Mouse (Mus musculus): ENCODE measurements around the gene LTO1. TPM values are rescaled to one million over a fixed set of nuclear protein-coding genes. Genes with fewer than 3 reads are reported as not detected.

LTO1 gene
- total and polyA plus RNA-seq, 2 experiments from 2014 or later, result 18.9 to 19.2 TPM

GRCm38 (mm10) chr7:144942071-144942743 is 27.3 kb downstream of the LTO1 start:
- Histone ChIP-seq H3K4me2 (ENCODE audit: low read depth, low read length, poor library complexity, severe bottlenecking) (peak overlapping the region; percentile 93), H3K9ac (replicated peaks; ENCODE audit: low read length, poor library complexity, severe bottlenecking) (no peak overlapping the region), H3K4me1 (ENCODE audit: insufficient read depth, low read length) (peaks cover 13% of the 10 kb centered on the region), H3K9me3 (ENCODE audit: low read length) (no peaks in the 10 kb centered on the region), H3K36me3 (ENCODE audit: insufficient read depth, low read length) (no peaks in the 10 kb centered on the region), H3K27ac (ENCODE audit: low read depth, low read length) (no peak overlapping the region), H3K27me3 (ENCODE audit: insufficient read depth, low read length) (peaks cover 37% of the 10 kb centered on the region), H3K4me3 (ENCODE audit: low read depth, low read length) (peak overlapping the region; percentile 47; the same call in 1 of the 2 replicates)
- DNase-seq (ENCODE audit: low spot score) (no peak), ATAC-seq (ENCODE audit: low FRiP score) (no peak)
- WGBS, result 1% methylated on average over 35 of the region's 35 CpGs
- TF ChIP-seq CTCF (IDR thresholded peaks at IDR 0.05), result no peak

- H3K4me1 ChIP-seq (ENCODE audit: insufficient read depth, low read length), result peaks cover 13% of the 10 kb centered on the region
- TF ChIP-seq CTCF (IDR thresholded peaks at IDR 0.05), result no peak
- DNase-seq (ENCODE audit: low spot score) (no peak), ATAC-seq (ENCODE audit: low FRiP score) (no peak)
- no peak overlapping the region for H3K27ac ChIP-seq (ENCODE audit: low read depth, low read length)
- H3K4me3 ChIP-seq (ENCODE audit: low read depth, low read length), result peak overlapping the region; percentile 47
- H3K36me3 ChIP-seq (ENCODE audit: insufficient read depth, low read length), result no peaks in the 10 kb centered on the region
- under 1% methylated on average over 20 of the region's 20 CpGs for WGBS
- peaks cover 37% of the 10 kb centered on the region for H3K27me3 ChIP-seq (ENCODE audit: insufficient read depth, low read length)
- H3K9me3 ChIP-seq (ENCODE audit: low read length), result no peaks in the 10 kb centered on the region
- no peak overlapping the region for H3K9ac ChIP-seq (replicated peaks; ENCODE audit: low read length, poor library complexity, severe bottlenecking)
- H3K4me2 ChIP-seq (ENCODE audit: low read depth, low read length, poor library complexity, severe bottlenecking), result peak overlapping the region; percentile 93
Measured at GRCm38 (mm10) chr7:144942744-144943135, 27.8 kb downstream of the LTO1 start.

- Histone ChIP-seq H3K9ac (replicated peaks; ENCODE audit: low read length, poor library complexity, severe bottlenecking) (0 out of 2 replicates have a peak overlapping the region, but pooled peaks have one; percentile 19), H3K4me1 (ENCODE audit: insufficient read depth, low read length) (peaks cover 13% of the 10 kb centered on the region), H3K9me3 (ENCODE audit: low read length) (no peaks in the 10 kb centered on the region), H3K27ac (ENCODE audit: low read depth, low read length) (no peak overlapping the region), H3K36me3 (ENCODE audit: insufficient read depth, low read length) (no peaks in the 10 kb centered on the region), H3K27me3 (ENCODE audit: insufficient read depth, low read length) (peaks cover 37% of the 10 kb centered on the region), H3K4me3 (ENCODE audit: low read depth, low read length) (peak overlapping the region; percentile 47), H3K4me2 (ENCODE audit: low read depth, low read length, poor library complexity, severe bottlenecking) (peak overlapping the region; percentile 93)
- under 1% methylated on average over 45 of the region's 45 CpGs for WGBS
- DNase-seq (ENCODE audit: low spot score) (peak; percentile 79), ATAC-seq (ENCODE audit: low FRiP score) (peak; percentile 50)
- TF ChIP-seq CTCF (IDR thresholded peaks at IDR 0.05), result peak; percentile 54
Measured at GRCm38 (mm10) chr7:144943254-144943653, 28.4 kb downstream of the LTO1 start.

GRCm38 (mm10) chr7:144958509-144959395 is 43.9 kb downstream of the LTO1 start:
- 53% methylated on average over 12 of the region's 12 CpGs for WGBS

GRCm38 (mm10) chr7:144963911-144964310 is 49.0 kb downstream of the LTO1 start:
- no peak overlapping the region for H3K4me3 ChIP-seq (ENCODE audit: low read depth, low read length)
- no peaks in the 10 kb centered on the region for H3K36me3 ChIP-seq (ENCODE audit: insufficient read depth, low read length)
- H3K9ac ChIP-seq (replicated peaks; ENCODE audit: low read length, poor library complexity, severe bottlenecking), result no peak overlapping the region
- H3K27me3 ChIP-seq (ENCODE audit: insufficient read depth, low read length), result no peaks in the 10 kb centered on the region
- 100% methylated on average over 1 of the region's 1 CpGs for WGBS
- H3K4me2 ChIP-seq (ENCODE audit: low read depth, low read length, poor library complexity, severe bottlenecking), result no peak overlapping the region
- DNase-seq (ENCODE audit: low spot score) (no peak), ATAC-seq (ENCODE audit: low FRiP score) (no peak)
- TF ChIP-seq CTCF (IDR thresholded peaks at IDR 0.05), result no peak
- no peak overlapping the region for H3K27ac ChIP-seq (ENCODE audit: low read depth, low read length)
- no peaks in the 10 kb centered on the region for H3K9me3 ChIP-seq (ENCODE audit: low read length)
- no peaks in the 10 kb centered on the region for H3K4me1 ChIP-seq (ENCODE audit: insufficient read depth, low read length)

More at GRCm38 (mm10) chr7:144958509-144959395, 43.9 kb downstream of the LTO1 start:
- H3K9ac ChIP-seq (replicated peaks; ENCODE audit: low read length, poor library complexity, severe bottlenecking), result no peak overlapping the region
- H3K27ac ChIP-seq (ENCODE audit: low read depth, low read length), result no peak overlapping the region
- H3K4me1 ChIP-seq (ENCODE audit: insufficient read depth, low read length), result no peaks in the 10 kb centered on the region
- no peaks in the 10 kb centered on the region for H3K36me3 ChIP-seq (ENCODE audit: insufficient read depth, low read length)
- no peaks in the 10 kb centered on the region for H3K27me3 ChIP-seq (ENCODE audit: insufficient read depth, low read length)
- DNase-seq (ENCODE audit: low spot score) (no peak), ATAC-seq (ENCODE audit: low FRiP score) (no peak)
- no peak overlapping the region for H3K4me3 ChIP-seq (ENCODE audit: low read depth, low read length)
- TF ChIP-seq CTCF (IDR thresholded peaks at IDR 0.05), result no peak
- no peaks in the 10 kb centered on the region for H3K9me3 ChIP-seq (ENCODE audit: low read length)
- H3K4me2 ChIP-seq (ENCODE audit: low read depth, low read length, poor library complexity, severe bottlenecking), result no peak overlapping the region

- no peak overlapping the region for H3K4me2 ChIP-seq (ENCODE audit: low read depth, low read length, poor library complexity, severe bottlenecking)
- ATAC-seq (ENCODE audit: low FRiP score), result no peak
- no peaks in the 10 kb centered on the region for H3K9me3 ChIP-seq (ENCODE audit: low read length)
- whole genome bisulfite sequencing, result 84% methylated on average over 4 of the region's 4 CpGs
- no peaks in the 10 kb centered on the region for H3K27me3 ChIP-seq (ENCODE audit: insufficient read depth, low read length)
- H3K4me3 ChIP-seq (ENCODE audit: low read depth, low read length), result no peak overlapping the region
- H3K4me1 ChIP-seq (ENCODE audit: insufficient read depth, low read length), result no peaks in the 10 kb centered on the region
- no peak for DNase-seq (ENCODE audit: low spot score)
- H3K36me3 ChIP-seq (ENCODE audit: insufficient read depth, low read length), result no peaks in the 10 kb centered on the region
- H3K9ac ChIP-seq (replicated peaks; ENCODE audit: low read length, poor library complexity, severe bottlenecking), result no peak overlapping the region
- no peak for TF ChIP-seq CTCF (IDR thresholded peaks at IDR 0.05)
- no peak overlapping the region for H3K27ac ChIP-seq (ENCODE audit: low read depth, low read length)
Measured at GRCm38 (mm10) chr7:144964316-144964715, 49.4 kb downstream of the LTO1 start.
